Mouse (Mus musculus): ENCODE results near the gene Nek5. TPM values are rescaled to one million over a fixed set of nuclear protein-coding genes. Genes with fewer than 3 reads are reported as not detected.

Nek5 gene
- polyA plus RNA-seq, 1 experiment = 0.79 TPM

DNA sequence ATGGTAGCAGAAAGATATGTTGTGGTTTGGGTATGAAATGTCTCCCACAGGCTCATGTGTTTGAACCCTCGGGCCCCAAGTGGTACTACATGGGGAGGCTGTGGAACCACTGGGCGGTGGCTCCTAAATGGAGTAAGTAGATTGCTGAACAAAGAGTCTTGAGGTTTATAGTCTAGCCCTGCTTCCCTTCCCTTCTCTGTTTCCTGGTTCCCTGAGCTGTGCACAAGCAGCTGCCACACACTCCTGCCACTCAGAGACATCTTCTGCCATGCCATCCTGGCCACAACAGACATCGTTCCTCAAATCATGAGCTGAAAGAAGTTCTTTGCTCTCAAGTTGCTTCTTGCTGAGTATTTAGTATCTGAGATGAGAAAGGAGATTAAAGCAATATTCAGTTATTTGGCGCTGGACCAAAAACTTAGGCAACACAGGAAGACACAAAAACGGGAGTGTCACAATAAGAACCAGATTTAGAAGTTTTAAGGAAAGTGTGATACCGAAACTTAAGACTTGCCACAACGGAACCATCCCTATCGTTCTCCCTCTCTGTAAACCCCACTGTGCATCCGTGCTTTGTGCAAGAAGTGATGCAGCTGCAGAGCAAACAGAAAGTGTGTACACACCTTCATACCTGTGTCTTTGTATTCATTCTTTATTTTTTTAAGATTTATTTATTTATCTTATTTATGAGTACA, 45.4 kb downstream of the Nek5 start:
- DNase-seq (ENCODE audit: low read depth) = no peak
- TF ChIP-seq POLR2A (IDR thresholded peaks at IDR 0.05; ENCODE audit: borderline replicate concordance, extremely low read depth, insufficient read depth, insufficient read length, poor library complexity, severe bottlenecking) = no peak
- no peak for TF ChIP-seq CTCF (IDR thresholded peaks at IDR 0.05; ENCODE audit: borderline replicate concordance, extremely low read depth, insufficient read depth, insufficient read length)

DNA sequence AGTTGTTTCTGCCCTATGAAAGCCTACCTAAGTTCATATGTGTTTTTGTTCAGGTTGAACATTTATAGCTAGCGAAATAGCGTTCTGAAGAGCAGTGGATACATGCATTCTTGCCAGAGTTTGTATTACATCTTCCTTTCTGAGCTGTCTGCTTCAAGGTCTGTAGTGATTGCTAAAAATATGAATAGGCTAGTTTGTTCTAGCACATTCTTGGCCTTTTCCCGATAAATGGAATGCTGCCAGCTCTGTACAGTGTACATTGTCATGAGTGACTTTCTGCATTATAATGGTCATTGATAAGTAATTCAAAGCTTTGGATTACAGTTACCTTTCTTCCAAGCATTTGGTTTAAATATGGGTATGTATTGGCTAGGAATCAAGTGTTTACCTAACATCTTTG, 63.7 kb downstream of the Nek5 start:
- TF ChIP-seq POLR2A (IDR thresholded peaks at IDR 0.05; ENCODE audit: borderline replicate concordance, extremely low read depth, insufficient read depth, insufficient read length, poor library complexity, severe bottlenecking) = no peak
- no peak for TF ChIP-seq CTCF (IDR thresholded peaks at IDR 0.05; ENCODE audit: borderline replicate concordance, extremely low read depth, insufficient read depth, insufficient read length)
- no peak for DNase-seq (ENCODE audit: low read depth)

DNA sequence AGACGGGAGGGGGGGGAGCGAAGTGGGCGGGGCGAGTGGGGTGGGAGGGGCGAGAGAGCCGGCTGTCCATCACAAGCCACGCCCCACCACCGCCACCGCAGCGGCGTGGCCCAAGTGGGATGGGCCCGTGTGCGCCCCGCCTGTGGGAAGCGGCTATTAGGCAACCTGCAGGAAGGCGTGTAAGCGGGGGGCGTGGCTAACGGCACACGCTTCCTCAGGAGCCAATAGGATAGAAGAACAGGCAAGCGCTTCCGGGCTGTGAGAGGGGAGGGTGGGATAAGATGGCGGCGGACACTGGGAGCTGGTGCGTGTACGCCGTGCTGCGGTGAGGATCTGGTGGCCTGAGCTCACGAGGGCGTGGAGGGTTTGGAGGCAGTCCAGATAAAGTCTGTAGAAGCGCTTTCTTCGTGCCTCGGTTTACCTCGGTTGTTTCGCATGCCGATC, 64.4 kb downstream of the Nek5 start, which contains the start of gene Alg11:
Alg11 (plus strand) TSS at position 276 of the 444 bp plus-strand sequence.
- DNase-seq (ENCODE audit: low read depth) = peak; percentile 100
- TF ChIP-seq CTCF (IDR thresholded peaks at IDR 0.05; ENCODE audit: borderline replicate concordance, extremely low read depth, insufficient read depth, insufficient read length) = no peak
- peak; percentile 79; the same call in 1 of the 2 replicates for TF ChIP-seq POLR2A (IDR thresholded peaks at IDR 0.05; ENCODE audit: borderline replicate concordance, extremely low read depth, insufficient read depth, insufficient read length, poor library complexity, severe bottlenecking)

DNA sequence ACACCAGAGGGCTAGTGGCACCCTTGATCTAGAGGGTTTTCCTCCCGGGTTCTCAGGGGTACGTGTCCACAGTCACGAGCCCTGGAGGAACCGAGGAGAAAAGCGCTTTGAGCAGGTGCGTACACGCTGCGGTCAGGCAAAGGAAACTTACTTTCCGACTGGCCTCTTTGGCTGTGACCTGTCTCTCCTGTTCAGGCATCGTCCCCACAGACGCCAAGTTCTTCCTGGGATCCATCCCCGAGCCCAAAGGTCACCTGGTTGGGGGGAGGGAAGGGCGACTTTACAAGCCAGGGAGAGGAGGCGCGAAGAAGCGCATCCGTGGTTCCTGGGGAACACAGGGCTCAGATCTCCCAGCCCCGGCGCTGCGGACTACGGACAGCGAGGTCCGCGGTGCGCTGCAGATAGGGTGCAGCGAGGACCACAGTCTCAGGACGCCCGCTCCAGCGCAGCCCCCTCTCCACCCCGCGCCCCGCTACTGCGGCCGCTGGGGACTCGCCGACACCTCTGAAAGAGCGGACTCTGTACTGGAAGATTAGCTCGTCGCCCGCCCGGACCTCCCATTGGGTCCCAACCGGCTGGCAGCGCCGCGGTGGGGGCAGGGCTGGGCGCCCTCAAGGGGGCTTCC, 64.9 kb downstream of the Nek5 start, which contains the start of gene Atp7b:
Atp7b (minus strand) TSS at position 485 of the 625 bp plus-strand sequence.
- TF ChIP-seq POLR2A (IDR thresholded peaks at IDR 0.05; ENCODE audit: borderline replicate concordance, extremely low read depth, insufficient read depth, insufficient read length, poor library complexity, severe bottlenecking) (peak; percentile 19; the same call in 1 of the 2 replicates), CTCF (IDR thresholded peaks at IDR 0.05; ENCODE audit: borderline replicate concordance, extremely low read depth, insufficient read depth, insufficient read length) (no peak)
- DNase-seq (ENCODE audit: low read depth) = no peak

DNA sequence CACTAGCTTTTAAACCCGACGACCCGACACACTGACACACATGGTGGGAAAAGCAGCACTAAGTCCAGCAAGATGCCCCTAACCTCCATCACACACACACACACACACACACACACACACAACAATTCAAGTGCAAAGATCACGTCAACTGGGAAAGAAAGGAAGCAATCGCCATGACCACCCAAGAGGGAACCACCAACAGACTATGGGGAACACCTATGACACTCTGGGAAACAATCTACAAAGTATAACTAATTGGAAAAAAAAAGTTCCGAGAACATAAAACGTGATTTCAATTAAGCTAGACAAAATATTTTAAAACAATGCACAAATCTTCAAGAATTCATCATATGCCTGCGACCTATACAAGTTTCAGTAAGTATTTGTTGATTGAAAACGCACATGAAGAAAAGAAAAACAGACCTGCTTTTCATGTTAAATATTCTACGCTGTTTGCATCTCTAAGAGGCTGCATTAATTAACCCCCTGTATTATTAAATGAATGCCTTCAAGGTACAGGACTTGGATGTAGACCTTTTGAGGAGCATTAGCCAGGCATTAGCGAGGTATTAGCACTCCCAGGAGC, 65.6 kb downstream of the Nek5 start:
- TF ChIP-seq POLR2A (IDR thresholded peaks at IDR 0.05; ENCODE audit: borderline replicate concordance, extremely low read depth, insufficient read depth, insufficient read length, poor library complexity, severe bottlenecking) (no peak), CTCF (IDR thresholded peaks at IDR 0.05; ENCODE audit: borderline replicate concordance, extremely low read depth, insufficient read depth, insufficient read length) (no peak)
- DNase-seq (ENCODE audit: low read depth) = no peak

DNA sequence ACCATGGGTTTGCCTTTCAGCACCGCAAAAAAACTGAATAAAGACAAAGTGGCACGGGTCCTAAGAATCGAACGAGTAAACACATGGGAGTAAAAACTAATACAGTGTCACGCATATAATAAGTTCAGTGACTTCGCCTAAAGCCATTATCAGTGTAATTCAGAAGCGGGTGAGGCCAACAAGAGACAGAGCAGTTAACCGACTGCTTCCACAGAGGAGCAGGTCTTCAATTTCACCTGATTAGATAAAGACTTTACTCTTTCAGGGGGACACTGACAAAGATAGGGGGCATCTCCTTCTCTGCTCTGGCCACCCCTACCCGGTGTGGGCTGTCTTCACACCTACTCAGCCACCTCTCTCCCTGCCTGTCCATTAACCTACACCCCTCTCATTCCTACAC, 66.5 kb downstream of the Nek5 start:
- no peak for TF ChIP-seq POLR2A (IDR thresholded peaks at IDR 0.05; ENCODE audit: borderline replicate concordance, extremely low read depth, insufficient read depth, insufficient read length, poor library complexity, severe bottlenecking)
- no peak for DNase-seq (ENCODE audit: low read depth)

DNA sequence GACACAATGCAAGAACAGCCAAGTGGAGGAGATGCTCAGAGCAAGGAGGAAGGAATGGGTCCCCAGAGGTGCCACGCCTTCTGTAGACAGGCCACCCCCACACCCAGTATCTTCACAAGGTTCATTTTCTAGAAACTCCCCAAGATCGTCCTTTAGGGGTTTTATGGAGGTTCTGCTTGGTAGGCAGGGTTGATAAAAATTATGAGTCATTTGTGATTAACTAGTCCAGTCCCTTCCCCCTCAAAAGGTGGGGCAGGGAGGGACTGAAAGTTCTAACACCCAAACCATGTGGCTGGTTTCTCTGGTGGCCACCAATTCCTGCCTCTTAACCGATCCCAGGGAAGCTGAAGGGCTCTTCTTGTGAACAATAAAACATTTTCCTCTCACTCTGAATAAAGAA, 68.0 kb downstream of the Nek5 start:
- no peak for DNase-seq (ENCODE audit: low read depth)

DNA sequence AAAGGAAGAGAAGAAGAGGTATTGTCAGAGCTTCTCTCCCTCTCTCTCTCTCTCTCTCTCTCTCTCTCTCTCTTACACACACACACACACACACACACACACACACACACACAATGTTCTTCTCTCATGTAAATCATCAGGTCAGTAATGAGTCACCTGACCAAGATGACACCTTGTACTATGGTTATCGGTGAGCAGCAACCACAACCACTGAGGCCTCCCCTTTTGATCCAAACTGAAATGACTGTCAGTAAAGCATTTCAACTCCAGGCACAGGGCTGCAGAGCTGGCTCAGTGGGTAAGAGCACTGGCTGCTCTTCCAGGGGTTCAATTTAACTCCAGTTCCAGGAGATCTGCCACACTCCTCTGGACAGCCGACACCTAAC, 69.4 kb downstream of the Nek5 start:
- no peak for TF ChIP-seq POLR2A (IDR thresholded peaks at IDR 0.05; ENCODE audit: borderline replicate concordance, extremely low read depth, insufficient read depth, insufficient read length, poor library complexity, severe bottlenecking)
- no peak for TF ChIP-seq CTCF (IDR thresholded peaks at IDR 0.05; ENCODE audit: borderline replicate concordance, extremely low read depth, insufficient read depth, insufficient read length)
- DNase-seq (ENCODE audit: low read depth) = no peak

More for the DNA sequence above, 68.0 kb downstream of the Nek5 start:
- no peak for TF ChIP-seq CTCF (IDR thresholded peaks at IDR 0.05; ENCODE audit: borderline replicate concordance, extremely low read depth, insufficient read depth, insufficient read length)
- no peak for TF ChIP-seq POLR2A (IDR thresholded peaks at IDR 0.05; ENCODE audit: borderline replicate concordance, extremely low read depth, insufficient read depth, insufficient read length, poor library complexity, severe bottlenecking)

DNA sequence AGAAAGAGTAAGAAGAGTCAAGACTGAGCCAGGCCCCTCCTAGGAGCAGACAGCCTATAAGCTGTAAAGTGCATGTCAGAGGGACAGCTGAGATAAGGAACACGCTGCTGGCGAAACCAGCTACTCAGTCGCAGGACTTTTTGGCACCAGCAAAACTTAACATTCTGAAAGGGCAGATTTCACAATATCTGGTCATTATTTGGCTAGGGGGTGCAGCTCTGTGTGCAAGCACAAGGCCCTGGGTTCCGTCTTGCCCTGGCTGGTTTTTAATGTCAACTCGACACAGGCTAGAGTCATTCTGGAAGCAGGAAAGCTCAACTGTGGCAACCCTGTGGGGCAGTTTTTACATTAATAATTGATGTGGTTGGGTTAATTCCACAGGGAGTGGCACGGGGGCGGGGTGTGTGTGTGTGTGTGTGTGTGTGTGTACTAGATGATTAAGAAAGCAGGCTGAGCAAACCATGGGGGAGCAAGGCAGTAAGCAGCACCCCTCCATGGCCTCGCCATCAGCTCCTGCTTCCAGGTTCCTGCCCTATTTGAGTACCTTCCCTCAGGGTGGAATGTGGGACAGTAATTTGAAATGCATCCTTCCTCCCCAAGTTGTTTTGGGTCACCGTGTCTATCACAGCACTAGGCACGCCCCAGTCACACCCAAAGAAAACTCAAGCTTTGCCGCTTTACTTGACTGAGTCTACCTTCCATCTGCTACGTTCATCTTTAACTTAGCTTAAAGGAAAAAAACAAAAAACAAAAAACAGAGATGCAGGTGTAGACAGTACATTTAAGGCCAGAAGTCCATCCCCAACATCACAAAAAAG, 70.0 kb downstream of the Nek5 start:
- DNase-seq (ENCODE audit: low read depth) = no peak

DNA sequence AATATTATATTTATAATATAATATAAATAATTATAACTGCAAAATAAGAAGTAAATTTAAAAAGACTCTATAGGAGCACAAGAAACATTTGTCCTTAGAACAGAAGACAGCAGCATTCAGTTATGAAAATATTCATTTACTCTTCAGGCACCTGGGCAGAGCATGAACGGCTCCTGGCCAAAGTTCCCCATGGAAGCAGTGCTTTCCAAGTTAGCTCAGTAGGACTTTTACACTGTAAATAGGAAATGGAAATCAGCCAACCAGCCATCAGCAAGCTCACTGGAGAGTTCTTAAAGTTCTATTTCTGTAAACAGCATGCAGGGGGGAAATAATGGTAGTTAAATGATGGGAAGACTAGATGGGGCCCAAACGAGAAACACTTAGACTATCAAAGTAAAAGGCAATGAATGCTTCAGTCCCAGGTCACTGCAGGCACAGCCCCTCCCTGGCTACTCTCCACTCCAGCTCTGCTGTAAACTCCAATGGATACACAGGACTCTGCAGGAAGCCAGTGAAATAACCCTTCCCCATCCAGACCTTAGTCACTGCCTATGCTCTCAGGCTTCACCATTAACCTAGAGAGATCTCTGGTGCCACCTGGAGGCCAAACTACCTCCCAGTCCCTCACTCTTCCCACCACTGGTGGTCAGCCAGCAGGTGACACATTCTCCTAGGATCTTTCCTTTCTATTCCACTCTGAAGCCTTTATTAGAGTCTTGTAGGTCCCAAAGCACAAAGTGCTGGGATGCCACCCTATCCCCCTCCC, 77.0 kb downstream of the Nek5 start:
- DNase-seq (ENCODE audit: low read depth) = peak; percentile 40
- no peak for TF ChIP-seq POLR2A (IDR thresholded peaks at IDR 0.05; ENCODE audit: borderline replicate concordance, extremely low read depth, insufficient read depth, insufficient read length, poor library complexity, severe bottlenecking)
- TF ChIP-seq CTCF (IDR thresholded peaks at IDR 0.05; ENCODE audit: borderline replicate concordance, extremely low read depth, insufficient read depth, insufficient read length) = peak; percentile 63; the same call in 1 of the 2 replicates

More for the DNA sequence above, 70.0 kb downstream of the Nek5 start:
- no peak for TF ChIP-seq POLR2A (IDR thresholded peaks at IDR 0.05; ENCODE audit: borderline replicate concordance, extremely low read depth, insufficient read depth, insufficient read length, poor library complexity, severe bottlenecking)
- no peak for TF ChIP-seq CTCF (IDR thresholded peaks at IDR 0.05; ENCODE audit: borderline replicate concordance, extremely low read depth, insufficient read depth, insufficient read length)
